Mouse (Mus musculus) brain, embryonic 14.5 days (tissue): ENCODE results near the gene Prn. TPM values are rescaled to one million over a fixed set of nuclear protein-coding genes. Genes with fewer than 3 reads are reported as not detected.
A peak's percentile ranks its signal among the peaks of the same experiment; 100 is the strongest.

Source experiments
- DNase-seq: peaks from one replicate; pipeline ENCODE4 v3.0.0-alpha.2; 2011; ENCODE audit warnings: low read depth
- CTCF ChIP-seq: fragments of 200-500 bp; IDR thresholded peaks from 2 replicates; pipeline ENCODE4 v1.5.1; 2012; ENCODE audit warnings: inconsistent platforms, mild to moderate bottlenecking, moderate library complexity, borderline replicate concordance; ENCODE audit not compliant: insufficient read depth, insufficient read length; ENCODE audit errors: extremely low read depth
- POLR2A ChIP-seq: fragments of 200-500 bp; IDR thresholded peaks from 2 replicates; pipeline ENCODE4 v1.6.1; 2012; ENCODE audit warnings: mild to moderate bottlenecking, inconsistent platforms, borderline replicate concordance; ENCODE audit not compliant: poor library complexity, insufficient read depth, insufficient read length, severe bottlenecking; ENCODE audit errors: extremely low read depth
- polyA plus RNA-seq: library from polyadenylated mRNA; depleted of rRNA; stranded (reverse); fragments of >200 nt; gene quantifications from 2 replicates; pipeline ENCODE4 v1.2.3, GENCODE M21; 2012; rRNA removed

Prn gene
- polyA plus RNA-seq, 1 experiment = not detected

- no peak for TF ChIP-seq CTCF
- TF ChIP-seq POLR2A = no peak
- no peak for DNase-seq
Observed at GRCm38 (mm10) chr2:131988550-131988949, 78.8 kb downstream of the Prn start.

GRCm38 (mm10) chr2:131992487-131992886 lies 82.7 kb downstream of the Prn start:
- no peak for TF ChIP-seq POLR2A
- no peak for TF ChIP-seq CTCF
- DNase-seq = no peak

DNA sequence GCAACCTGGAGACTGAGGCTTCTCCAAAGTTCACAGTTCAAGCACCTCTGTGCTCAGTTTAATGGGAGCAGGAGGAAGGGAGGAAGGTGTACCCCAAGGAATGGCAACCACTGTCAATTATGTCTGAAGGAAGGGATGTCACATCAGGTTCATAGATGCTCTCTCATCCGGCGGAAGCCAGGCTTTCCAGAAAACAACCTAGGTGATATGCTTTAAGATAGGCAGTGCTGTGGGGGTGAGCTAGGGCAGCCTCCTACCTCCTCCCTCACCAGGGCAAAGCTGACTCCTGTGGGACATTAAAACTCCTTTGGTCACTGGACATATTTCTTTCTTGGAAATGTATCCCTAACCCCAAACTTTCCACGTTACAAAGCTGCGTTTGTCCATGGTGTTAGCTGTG lies 83.4 kb downstream of the Prn start:
- TF ChIP-seq POLR2A (no peak), CTCF (no peak)
- DNase-seq = no peak

GRCm38 (mm10) chr2:131993563-131994088 lies 83.9 kb downstream of the Prn start:
- TF ChIP-seq CTCF (no peak), POLR2A (no peak)
- DNase-seq = peak; percentile 79

DNA sequence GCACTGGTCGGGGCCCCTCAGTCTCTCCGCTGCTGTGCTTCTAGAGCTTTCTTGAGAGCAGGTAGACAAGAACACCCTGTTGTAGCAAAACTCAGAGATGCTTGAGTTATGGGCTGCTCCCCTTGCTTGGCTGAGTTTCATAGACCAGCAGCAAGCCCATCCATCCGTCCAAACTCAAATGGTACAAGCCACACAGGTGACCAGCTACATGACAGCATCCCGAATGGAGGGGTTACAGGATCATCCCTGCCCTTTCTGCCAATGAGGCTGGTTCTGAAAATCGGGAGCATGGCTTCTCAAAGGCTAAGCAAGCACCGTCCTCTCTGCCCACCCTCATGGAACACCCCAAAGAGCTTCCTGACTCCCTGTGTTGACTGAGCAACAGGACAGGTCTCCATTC lies 85.2 kb downstream of the Prn start:
- TF ChIP-seq POLR2A (no peak), CTCF (no peak)
- no peak for DNase-seq

DNA sequence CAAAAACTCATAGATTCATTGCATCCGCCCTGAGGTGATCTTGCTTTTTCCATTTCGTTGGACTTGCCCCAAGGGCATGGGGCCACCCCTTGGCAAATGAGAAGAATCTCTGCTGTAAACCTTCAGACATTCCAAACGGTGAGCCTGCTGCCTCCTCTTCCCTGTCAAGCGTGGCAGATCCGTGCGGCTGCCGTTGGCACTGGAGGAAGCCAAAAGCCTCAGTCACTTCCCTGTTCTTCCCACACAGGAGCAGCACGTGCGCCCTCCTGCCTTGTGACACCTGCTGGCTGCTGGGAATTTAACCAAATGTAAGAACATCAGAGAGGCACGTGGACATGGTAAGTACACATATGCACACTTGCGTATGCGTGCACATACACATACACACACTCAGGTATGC lies 86.0 kb downstream of the Prn start:
- DNase-seq = no peak
- TF ChIP-seq CTCF = no peak
- TF ChIP-seq POLR2A = no peak

GRCm38 (mm10) chr2:131996369-131996768 lies 86.6 kb downstream of the Prn start:
- no peak for DNase-seq
- TF ChIP-seq CTCF (no peak), POLR2A (no peak)

- TF ChIP-seq CTCF (no peak), POLR2A (no peak)
- peak; percentile 28 for DNase-seq
Observed at GRCm38 (mm10) chr2:131997356-131997755, 87.6 kb downstream of the Prn start.

DNA sequence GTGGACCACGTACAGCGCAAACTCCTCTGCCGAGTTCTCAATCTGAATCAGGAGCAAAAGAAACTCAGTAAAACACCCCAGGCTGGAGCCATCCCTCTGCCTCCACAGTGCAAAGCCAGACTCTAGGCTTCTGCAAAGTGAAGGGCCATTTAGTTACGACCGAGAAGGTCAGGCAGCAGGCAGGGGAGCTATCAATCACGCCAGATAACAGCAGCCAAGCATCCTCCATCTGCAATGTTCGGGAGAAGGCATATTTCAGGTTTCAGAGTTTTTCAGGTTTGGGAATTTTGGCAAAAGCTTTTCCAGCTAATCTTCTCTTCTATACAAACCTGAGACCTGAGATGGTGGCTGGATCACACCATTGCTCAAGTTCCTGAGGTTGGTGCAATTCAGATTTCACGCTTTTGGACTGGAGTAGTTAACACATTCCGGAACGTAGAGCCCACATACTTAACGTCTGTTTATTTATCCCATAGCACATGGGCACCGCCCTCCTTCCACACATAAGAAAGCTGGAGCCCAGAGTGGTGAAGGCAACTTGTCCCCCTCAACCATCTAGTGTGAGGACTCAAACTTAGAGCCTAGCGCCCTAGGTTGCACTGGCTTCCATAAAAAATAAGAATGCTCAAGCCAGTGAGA lies 92.1 kb downstream of the Prn start:
- TF ChIP-seq POLR2A (no peak), CTCF (no peak)

GRCm38 (mm10) chr2:132003916-132004315 lies 94.2 kb downstream of the Prn start:
- DNase-seq = no peak
- TF ChIP-seq POLR2A (no peak), CTCF (no peak)

More for the DNA sequence above, 92.1 kb downstream of the Prn start:
- no peak for DNase-seq

DNA sequence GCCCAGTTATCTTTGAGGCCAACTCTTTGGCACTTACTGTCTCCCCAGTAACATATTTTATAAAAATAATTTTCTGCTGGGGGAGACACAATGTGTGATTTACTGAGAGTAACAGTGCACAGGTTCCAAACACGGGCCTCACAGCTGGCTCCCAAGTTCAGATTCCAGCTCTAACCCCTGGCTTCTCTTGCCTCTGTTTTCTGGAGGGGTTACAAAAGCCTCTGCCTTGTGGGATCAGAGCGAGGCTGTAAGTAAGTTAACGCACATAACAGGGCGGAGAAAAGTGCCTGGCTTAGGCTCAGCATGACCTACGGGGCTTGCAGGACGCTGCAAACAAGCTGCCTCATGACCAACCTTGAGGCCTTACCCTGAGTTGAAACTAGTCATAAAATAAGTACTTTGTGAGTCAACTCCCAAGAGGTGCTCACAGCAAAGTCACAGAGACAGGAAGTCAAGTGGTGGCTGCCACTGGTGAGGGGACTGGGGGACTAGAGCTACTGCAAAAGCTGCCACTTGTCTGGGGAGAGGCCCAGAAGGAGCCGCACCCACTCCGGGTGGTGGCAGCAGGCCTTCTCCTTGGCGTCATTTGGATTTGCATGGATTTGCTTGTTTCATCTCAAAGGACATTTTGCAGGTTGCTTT lies 94.9 kb downstream of the Prn start:
- TF ChIP-seq CTCF (no peak), POLR2A (no peak)
- DNase-seq = no peak

DNA sequence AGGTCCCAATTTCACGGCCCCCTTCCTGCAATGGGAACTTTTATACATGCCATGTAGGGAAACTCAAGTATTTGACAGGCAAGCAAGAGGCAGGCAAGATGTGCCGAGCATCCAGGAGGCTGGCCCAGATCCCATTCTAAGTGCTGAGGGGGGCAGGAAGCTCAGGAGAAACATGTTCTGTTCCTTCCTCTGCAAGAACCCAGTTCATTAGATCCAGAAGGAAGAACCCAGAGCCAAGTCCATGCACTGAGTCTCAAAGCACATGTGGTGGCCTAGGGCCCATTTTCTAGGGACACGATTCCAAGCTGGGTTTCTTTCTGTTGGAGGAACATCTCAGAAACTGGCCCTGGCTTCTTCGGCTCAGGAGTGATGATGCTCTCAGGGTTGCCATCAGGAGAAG lies 95.7 kb downstream of the Prn start:
- no peak for TF ChIP-seq CTCF
- DNase-seq = no peak

Other genes starting within 250 kb of the Prn start
- gene Erv3, start 50.2 kb upstream of the Prn start, polyA plus RNA-seq = 0.03 and 0.04 TPM in 2 replicates
- gene Prnp, start within 50 bp of the Prn start, polyA plus RNA-seq = 99.5 and 108 TPM in 2 replicates
- 12.5 and 13.5 TPM in 2 replicates for gene Prnd, start 40.9 kb downstream of the Prn start, polyA plus RNA-seq
- 17.4 and 34.9 TPM in 2 replicates for gene Rassf2, start 120.3 kb downstream of the Prn start, polyA plus RNA-seq
- 36.3 and 40.9 TPM in 2 replicates for gene Slc23a2, start 235.2 kb downstream of the Prn start, polyA plus RNA-seq